Mouse (Mus musculus): Measurements from ENCODE around the gene Dohh.

DNA sequence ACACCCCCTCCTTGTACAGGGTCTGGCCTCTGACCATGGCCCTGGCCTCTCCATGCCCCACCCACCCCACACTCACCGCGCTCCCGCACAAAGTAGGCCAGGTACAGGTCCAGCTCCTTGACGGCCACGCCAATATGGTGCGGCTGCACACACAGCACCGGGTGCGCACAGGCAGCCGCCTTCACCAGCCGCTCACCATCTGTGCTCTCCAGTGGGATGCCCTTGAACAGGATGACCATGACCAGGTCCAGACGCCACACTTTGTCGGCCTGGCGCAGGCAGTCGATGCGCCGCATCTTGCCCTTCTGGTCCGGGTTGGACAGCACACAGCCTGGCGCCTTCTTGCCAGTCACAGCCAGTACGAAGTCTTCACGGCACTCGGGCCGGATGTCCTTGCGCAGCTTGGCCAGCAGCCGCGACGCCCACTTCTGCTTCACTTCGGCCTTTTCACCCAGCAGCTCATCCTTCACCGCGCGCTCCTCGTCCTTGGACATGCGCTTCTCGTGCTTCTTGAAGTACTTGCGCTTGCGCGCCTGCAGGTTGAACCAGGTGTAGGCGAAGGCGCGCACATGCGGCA, 36.1 kb downstream of the Dohh start:
- TF ChIP-seq FLI1 (IDR thresholded peaks at IDR 0.05; ENCODE audit: low read length) (no peak), GATA1 (IDR thresholded peaks at IDR 0.05; ENCODE audit: borderline replicate concordance, low read length) (no peak)

Data from megakaryocyte, embryonic 14.5 days (primary cell).